Mouse (Mus musculus) CH12.LX (cell line): ENCODE data around the gene Kdm8. TPM values are rescaled to one million over a fixed set of nuclear protein-coding genes. Genes with fewer than 3 reads are reported as not detected.

Experiments
- DNase-seq: peaks from one replicate; pipeline ENCODE4 v3.0.0-alpha.2; 2013; ENCODE audit errors: extremely low read depth
- H3K27ac ChIP-seq: 2 replicates; pipeline ENCODE4 v1.5.1; 2012; ENCODE audit warnings: low read depth, mild to moderate bottlenecking, control low read depth, moderate library complexity; ENCODE audit not compliant: insufficient read depth
- H3K27me3 ChIP-seq: replicated peaks from 2 replicates; pipeline ENCODE3; 2012; ENCODE audit warnings: inconsistent platforms
- H3K36me3 ChIP-seq, 2 experiments: replicated peaks in 1 of 2; 2 replicates each; pipeline versions ENCODE3 to v1.6.1; 2012; ENCODE audit warnings: inconsistent platforms in 1 of 2, low read length in 1 of 2, mild to moderate bottlenecking in 1 of 2, mixed read lengths in 1 of 2, moderate library complexity in 1 of 2; ENCODE audit not compliant: control insufficient read depth in 1 of 2, insufficient read depth in 1 of 2
- H3K4me1 ChIP-seq, 2 experiments: 2 replicates each; pipeline ENCODE4 v1.6.1; 2012; ENCODE audit warnings: inconsistent platforms in 1 of 2, moderate library complexity in 1 of 2; ENCODE audit not compliant: insufficient read depth in 2 of 2, control insufficient read depth in 1 of 2
- H3K4me2 ChIP-seq: 2 replicates; pipeline ENCODE4 v1.6.1; 2012; ENCODE audit warnings: low read depth, mild to moderate bottlenecking, control low read depth; ENCODE audit not compliant: poor library complexity, insufficient read depth, severe bottlenecking
- H3K4me3 ChIP-seq, 3 experiments: fragments of 150-350 bp in 1 of 3; sonication (generic) in 1 of 3; replicated peaks in 1 of 3; 2 replicates each; pipeline versions ENCODE3 to v1.5.1; 2011 to 2012; ENCODE audit warnings: low read depth in 2 of 3, low read length in 2 of 3, mild to moderate bottlenecking in 2 of 3, moderate library complexity in 2 of 3, control low read depth in 1 of 3, improper control_type of control experiment in 1 of 3, inconsistent platforms in 1 of 3, mixed read lengths in 1 of 3; ENCODE audit not compliant: poor library complexity in 1 of 3
- H3K79me2 ChIP-seq: replicated peaks from 2 replicates; pipeline ENCODE4 v1.6.1; 2012; ENCODE audit warnings: mild to moderate bottlenecking, moderate library complexity; ENCODE audit not compliant: control insufficient read depth, poor library complexity, insufficient read depth, severe bottlenecking; ENCODE audit errors: extremely low read depth
- H3K9ac ChIP-seq: 2 replicates; pipeline ENCODE4 v1.6.1; 2012; ENCODE audit warnings: low read depth, mild to moderate bottlenecking, control low read depth, moderate library complexity; ENCODE audit not compliant: insufficient read depth
- H3K9me3 ChIP-seq: replicated peaks from 2 replicates; pipeline ENCODE3; 2012; ENCODE audit warnings: low read length, inconsistent platforms, mixed read lengths
- E2F4 ChIP-seq: IDR thresholded peaks from 2 replicates; pipeline ENCODE4 v1.6.1; 2011; ENCODE audit warnings: low read depth, low read length, improper control_type of control experiment; ENCODE audit not compliant: insufficient replicate concordance
- ETS1 ChIP-seq: conservative IDR thresholded peaks from 2 replicates; pipeline ENCODE4 v1.6.1; 2012; ENCODE audit warnings: low read depth, mild to moderate bottlenecking, inconsistent platforms, low read length, improper control_type of control experiment, moderate library complexity
- GABPA ChIP-seq: IDR thresholded peaks from 2 replicates; pipeline ENCODE4 v1.6.1; 2012; ENCODE audit warnings: low read depth, low read length, improper control_type of control experiment, inconsistent platforms; ENCODE audit not compliant: insufficient replicate concordance
- IRF4 ChIP-seq: IDR thresholded peaks from 2 replicates; pipeline ENCODE4 v1.6.1; 2014; ENCODE audit warnings: low read depth, mild to moderate bottlenecking, inconsistent platforms, low read length, improper control_type of control experiment
- JUN ChIP-seq: IDR thresholded peaks from 2 replicates; pipeline ENCODE4 v1.6.1; 2011; ENCODE audit warnings: low read depth, mild to moderate bottlenecking, low read length, improper control_type of control experiment, moderate library complexity; ENCODE audit not compliant: insufficient read depth
- KAT2A ChIP-seq: IDR thresholded peaks from 2 replicates; pipeline ENCODE4 v1.6.1; 2012; ENCODE audit warnings: low read length, improper control_type of control experiment, inconsistent platforms; ENCODE audit not compliant: insufficient replicate concordance
- MAFK ChIP-seq: IDR thresholded peaks from 2 replicates; pipeline ENCODE4 v1.6.1; 2011; ENCODE audit warnings: low read length, improper control_type of control experiment; ENCODE audit not compliant: insufficient replicate concordance
- MAZ ChIP-seq: IDR thresholded peaks from 2 replicates; pipeline ENCODE4 v1.6.1; 2012; ENCODE audit warnings: low read depth, mild to moderate bottlenecking, inconsistent platforms, low read length, improper control_type of control experiment, moderate library complexity
- MEF2A ChIP-seq: IDR thresholded peaks from 2 replicates; pipeline ENCODE4 v1.6.1; 2014; ENCODE audit warnings: low read depth, mild to moderate bottlenecking, inconsistent platforms, low read length, improper control_type of control experiment, borderline replicate concordance
- MYC ChIP-seq: IDR thresholded peaks from 2 replicates; pipeline ENCODE4 v1.6.1; 2011; ENCODE audit warnings: low read depth, mild to moderate bottlenecking, improper control_type of control experiment, low read length
- NRF1 ChIP-seq: IDR thresholded peaks from 2 replicates; pipeline ENCODE4 v1.6.1; 2014; ENCODE audit warnings: low read depth, mild to moderate bottlenecking, inconsistent platforms, low read length, improper control_type of control experiment, moderate library complexity
- PAX5 ChIP-seq: IDR thresholded peaks from 2 replicates; pipeline ENCODE4 v1.6.1; 2012; ENCODE audit warnings: low read length, inconsistent platforms, mixed read lengths
- POLR2A ChIP-seq: IDR thresholded peaks from 2 replicates; pipeline ENCODE4 v1.6.1; 2011; ENCODE audit warnings: low read depth, mild to moderate bottlenecking, improper control_type of control experiment, low read length
- POLR2AphosphoS2 ChIP-seq: IDR thresholded peaks from 2 replicates; pipeline ENCODE4 v1.6.1; 2011; ENCODE audit warnings: low read depth, low read length, improper control_type of control experiment
- RAD21 ChIP-seq: IDR thresholded peaks from 2 replicates; pipeline ENCODE4 v1.6.1; 2011; ENCODE audit warnings: low read depth, mild to moderate bottlenecking, low read length, improper control_type of control experiment, moderate library complexity
- RCOR1 ChIP-seq: conservative IDR thresholded peaks from 2 replicates; pipeline ENCODE4 v1.6.1; 2012; ENCODE audit warnings: low read depth, mild to moderate bottlenecking, inconsistent platforms, low read length, improper control_type of control experiment
- SIN3A ChIP-seq: IDR thresholded peaks from 2 replicates; pipeline ENCODE4 v1.6.1; 2012; ENCODE audit warnings: low read length, improper control_type of control experiment, inconsistent platforms
- UBTF ChIP-seq: IDR thresholded peaks from 2 replicates; pipeline ENCODE4 v1.6.1; 2012; ENCODE audit warnings: low read depth, mild to moderate bottlenecking, inconsistent platforms, low read length, improper control_type of control experiment, moderate library complexity
- USF1 ChIP-seq: IDR thresholded peaks from 2 replicates; pipeline ENCODE4 v1.6.1; 2014; ENCODE audit warnings: low read depth, mild to moderate bottlenecking, inconsistent platforms, low read length, improper control_type of control experiment
- USF2 ChIP-seq: conservative IDR thresholded peaks from 2 replicates; pipeline ENCODE4 v1.6.1; 2011; ENCODE audit warnings: low read depth, low read length, improper control_type of control experiment
- ZC3H11A ChIP-seq: IDR thresholded peaks from 2 replicates; pipeline ENCODE4 v1.6.1; 2012; ENCODE audit warnings: low read depth, mild to moderate bottlenecking, inconsistent platforms, low read length, improper control_type of control experiment
- ZKSCAN1 ChIP-seq: IDR thresholded peaks from 2 replicates; pipeline ENCODE4 v1.6.1; 2012; ENCODE audit warnings: low read depth, inconsistent platforms, low read length, improper control_type of control experiment, borderline replicate concordance
- ZMIZ1 ChIP-seq: IDR thresholded peaks from 2 replicates; pipeline ENCODE4 v1.6.1; 2012; ENCODE audit warnings: low read depth, mild to moderate bottlenecking, inconsistent platforms, low read length, improper control_type of control experiment
- dilution Hi-C: fragments of 300-500 bp; cut with MboI; formaldehyde crosslinking; loops from 2 replicates; pipeline ENCODE4 v1.14.3; 2020; ENCODE audit warnings: low sequenced_read_pairs; ENCODE audit not compliant: extremely low pct_unique_long_range_greater_than_20kb, extremely low pct_ligation_motif_present
- in situ Hi-C: fragments of 300-500 bp; cut with MboI; formaldehyde crosslinking; loops from 3 replicates; pipeline ENCODE4 v1.14.3; 2019; ENCODE audit warnings: low sequenced_read_pairs, low pct_ligation_motif_present, low pct_unique_long_range_greater_than_20kb, mixed read lengths
- polyA plus RNA-seq: library from polyadenylated mRNA; unstranded; fragments of >175 nt; gene quantifications from 2 replicates; pipeline ENCODE4 v1.2.1, GENCODE M21; 2012; ENCODE audit warnings: low read depth; ENCODE audit not compliant: insufficient read length
- total RNA-seq, 2 experiments: library from RNA; depleted of rRNA; stranded (reverse); fragments of 300-350 nt in 1 of 2; fragments of >200 nt in 1 of 2; gene quantifications; 2 replicates each; pipeline ENCODE4 v1.2.3; 2012 to 2014

Kdm8 gene
- total and polyA plus RNA-seq, 3 experiments: 5.0 to 8.7 (median 6.6) TPM

DNA sequence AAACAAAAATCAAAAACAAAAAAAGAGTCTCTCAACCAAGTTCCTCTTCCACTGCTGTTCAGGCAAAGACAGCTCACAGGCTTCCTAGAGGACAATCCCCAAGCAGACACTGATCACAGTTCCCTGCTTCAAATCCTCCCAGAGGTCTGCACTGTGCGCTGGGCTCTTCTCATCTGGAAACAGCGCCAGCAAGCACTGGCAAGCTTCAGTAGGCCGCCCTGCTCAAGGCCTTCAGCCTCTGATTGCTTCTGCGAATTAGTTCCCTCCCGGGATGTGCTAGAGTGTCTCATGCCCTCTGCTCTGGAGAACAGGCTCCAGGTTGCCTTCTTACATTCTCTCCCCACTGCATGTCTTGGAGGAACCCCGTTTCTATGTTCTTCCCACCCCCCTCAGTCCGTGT lies 40.3 kb downstream of the Kdm8 start:
- Histone ChIP-seq H3K4me3 (no peak overlapping the region), H3K27ac (no peak overlapping the region), H3K9ac (no peak overlapping the region), H3K36me3 (peaks cover 27 to 86% of the 10 kb centered on the region in 2 experiments), H3K4me2 (no peak overlapping the region), H3K4me1 (peaks cover 3 to 15% of the 10 kb centered on the region in 2 experiments; a peak in 3 of 4 replicates)
- dilution Hi-C loops (no loop called here), in situ Hi-C loops (loop anchor here (5.0 kb wide), 1 partner anchor 68 kb away; the partner anchor contains the start of gene Il4ra)
- DNase-seq: no peak
- TF ChIP-seq IRF4: no peak
- no peak for TF ChIP-seq KAT2A
- no peak for TF ChIP-seq ZMIZ1
- no peak for TF ChIP-seq ZKSCAN1
- TF ChIP-seq USF2: no peak
- no peak for TF ChIP-seq MAFK
- no peak for TF ChIP-seq SIN3A
- no peak for TF ChIP-seq MYC
- no peak for TF ChIP-seq JUN
- no peak for TF ChIP-seq PAX5
- TF ChIP-seq USF1: no peak
- TF ChIP-seq UBTF: no peak
- TF ChIP-seq ETS1: no peak
- TF ChIP-seq E2F4: no peak
- no peak for TF ChIP-seq ZC3H11A
- no peak for TF ChIP-seq POLR2A
- TF ChIP-seq MAZ: no peak
- TF ChIP-seq RCOR1: no peak
- no peak for TF ChIP-seq NRF1
- TF ChIP-seq, all 38 proteins: peak for 0
- Histone ChIP-seq H3K9me3 (no peaks in the 10 kb centered on the region), H3K27me3 (no peaks in the 10 kb centered on the region), H3K79me2 (no peaks in the 10 kb centered on the region)

DNA sequence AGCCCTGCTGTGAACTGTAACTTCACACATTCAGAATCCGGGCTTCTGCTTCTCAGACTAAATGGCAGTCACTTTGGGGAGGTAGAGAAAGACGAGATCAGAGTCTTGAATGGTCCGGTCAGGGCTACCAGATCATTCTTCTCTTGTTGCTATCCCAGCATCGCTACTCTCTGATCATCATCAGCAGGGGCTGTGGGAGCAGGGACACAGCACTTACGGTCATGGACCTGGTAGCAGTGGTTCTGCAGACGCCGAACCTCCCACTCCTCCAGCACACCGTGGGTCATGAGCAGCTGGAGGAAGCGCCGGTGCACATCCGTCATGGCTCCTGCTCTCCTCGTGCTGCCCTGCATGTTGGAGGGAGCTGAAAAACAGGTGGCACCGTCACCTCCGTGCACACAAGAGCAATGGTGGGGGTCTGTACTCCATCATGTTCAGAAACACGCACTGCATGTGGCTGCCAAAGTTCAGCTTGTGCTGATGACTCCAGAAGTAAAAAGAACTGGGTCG lies 41.7 kb downstream of the Kdm8 start:
- no peaks in the 10 kb centered on the region for H3K27me3 ChIP-seq

More for the DNA sequence above, 41.7 kb downstream of the Kdm8 start:
- dilution Hi-C loops: no loop called here
- TF ChIP-seq RAD21 (no peak), E2F4 (no peak), USF2 (no peak), MEF2A (no peak), POLR2A (no peak), GABPA (no peak), MAZ (no peak), IRF4 (no peak), POLR2AphosphoS2 (no peak)
- Histone ChIP-seq H3K79me2 (no peaks in the 10 kb centered on the region), H3K9ac (no peak overlapping the region), H3K9me3 (no peaks in the 10 kb centered on the region), H3K4me1 (peaks cover 9 to 25% of the 10 kb centered on the region in 2 experiments), H3K4me2 (no peak overlapping the region), H3K27ac (no peak overlapping the region), H3K4me3 (no peak overlapping the region), H3K36me3 (peaks cover 21 to 74% of the 10 kb centered on the region in 2 experiments)
- DNase-seq: no peak
- in situ Hi-C loops: loop anchor here (5.0 kb wide), 1 partner anchor 66 kb away; the partner anchor contains the start of gene Il4ra
